Comparison of ENCODE assay signal across 7 mouse cellular contexts in genomic region chr5:129501671-129502070, GRCm38 (mm10). TPM values are rescaled to one million over a fixed set of nuclear protein-coding genes. Genes with fewer than 3 reads are reported as not detected.
A peak's percentile ranks its signal among the peaks of the same experiment; 100 is the strongest.
DNase-seq lines count a peak whose midpoint lies in the region; ATAC-seq and TF ChIP-seq lines count a peak whose summit lies in the region.

No protein-coding gene starts in this region.

- H3K27me3 ChIP-seq in thymus, adult 2 months (ENCODE audit: control insufficient read depth, insufficient read depth, low read length), result no peaks in the 10 kb centered on the region
- H3K27me3 ChIP-seq in liver, adult 2 months (ENCODE audit: control insufficient read depth, insufficient read depth, low read length), result no peaks in the 10 kb centered on the region
- no peaks in the 10 kb centered on the region for H3K27me3 ChIP-seq in neural tube, embryonic 11.5 days (ENCODE audit: control insufficient read depth, insufficient read depth, low read length)

- H3K79me2 ChIP-seq in liver, adult 2 months (ENCODE audit: control insufficient read depth, insufficient read depth, low read length), result peaks cover 24% of the 10 kb centered on the region

- DNase-seq in thymus, adult 2 months, result peak; percentile 17
- no peak for DNase-seq in thymus, postnatal 25 days
- DNase-seq in heart, postnatal 4 days, result peak; percentile 13
- DNase-seq in liver, adult 2 months (ENCODE audit: extremely low read depth, low read depth, low spot score), result no peak
- no peak for DNase-seq in neural tube, embryonic 11.5 days (ENCODE audit: low spot score)
- no peak for DNase-seq in right cerebral cortex, postnatal 4 days

- WGBS in thymus, adult 2 months, result under 1% methylated on average over 44 of the region's 44 CpGs
- under 1% methylated on average over 44 of the region's 44 CpGs for WGBS in liver, adult 2 months
- under 1% methylated on average over 43 of the region's 44 CpGs for WGBS in neural tube, embryonic 11.5 days

- no peak for TF ChIP-seq CTCF in thymus, adult 2 months (IDR thresholded peaks at IDR 0.05; ENCODE audit: borderline replicate concordance, control insufficient read depth, extremely low read depth, insufficient read depth, low read length, poor library complexity)
- no peak for TF ChIP-seq CTCF in liver, adult 2 months (IDR thresholded peaks at IDR 0.05; ENCODE audit: low read depth, low read length)

- no peak overlapping the region for H3K27ac ChIP-seq in thymus, adult 2 months (ENCODE audit: control insufficient read depth, insufficient read depth, low read length)
- H3K27ac ChIP-seq in brown adipose tissue, adult 24 weeks (replicated peaks; ENCODE audit: low read depth, low read length), result no peak overlapping the region
- peak overlapping the region; percentile 46; the same call in 1 of the 2 replicates for H3K27ac ChIP-seq in liver, adult 2 months (replicated peaks; ENCODE audit: insufficient read depth, low read depth, low read length)
- H3K27ac ChIP-seq in neural tube, embryonic 11.5 days (ENCODE audit: low read depth, low read length), result no peak overlapping the region; the same call in 1 of the 2 replicates

- ATAC-seq in neural tube, embryonic 11.5 days (ENCODE audit: insufficient read depth, low FRiP score, low TSS enrichment), result 0 out of 2 replicates have a peak, but pooled peaks have one; percentile 9

- H3K36me3 ChIP-seq in thymus, adult 2 months (ENCODE audit: control insufficient read depth, insufficient read depth, low read length), result peaks cover 25% of the 10 kb centered on the region
- H3K36me3 ChIP-seq in liver, adult 2 months (ENCODE audit: control insufficient read depth, insufficient read depth, low read length), result peaks cover 12% of the 10 kb centered on the region
- H3K36me3 ChIP-seq in neural tube, embryonic 11.5 days (ENCODE audit: control insufficient read depth, insufficient read depth, low read length), result peaks cover 7% of the 10 kb centered on the region; the same call in 1 of the 2 replicates

- peak overlapping the region; percentile 95 for H3K9ac ChIP-seq in liver, adult 2 months (ENCODE audit: low read depth, low read length)
- H3K9ac ChIP-seq in neural tube, embryonic 11.5 days (ENCODE audit: low read length), result peak overlapping the region; percentile 95

- H3K4me1 ChIP-seq in thymus, adult 2 months (replicated peaks; ENCODE audit: control insufficient read depth, insufficient read depth, low read length), result peaks cover 11% of the 10 kb centered on the region
- peaks cover 8% of the 10 kb centered on the region; the same call in 1 of the 2 replicates for H3K4me1 ChIP-seq in brown adipose tissue, adult 24 weeks (ENCODE audit: control insufficient read depth, insufficient read depth, insufficient read length, low read length)
- H3K4me1 ChIP-seq in liver, adult 2 months (ENCODE audit: control insufficient read depth, insufficient read depth, low read length), result peaks cover 5% of the 10 kb centered on the region
- H3K4me1 ChIP-seq in neural tube, embryonic 11.5 days (ENCODE audit: control insufficient read depth, insufficient read depth, low read length), result peaks cover 9% of the 10 kb centered on the region

- no peaks in the 10 kb centered on the region for H3K9me3 ChIP-seq in neural tube, embryonic 11.5 days (ENCODE audit: control insufficient read depth, low read length)

- H3K4me3 ChIP-seq in thymus, adult 2 months (ENCODE audit: control insufficient read depth, insufficient read depth, low read length), result peak overlapping the region; percentile 95
- H3K4me3 ChIP-seq in brown adipose tissue, adult 24 weeks (ENCODE audit: insufficient read depth, low read depth, low read length), result peak overlapping the region; percentile 96
- peak overlapping the region; percentile 93 for H3K4me3 ChIP-seq in liver, adult 2 months (ENCODE audit: insufficient read depth, low read depth, low read length)
- peak overlapping the region; percentile 99 for H3K4me3 ChIP-seq in neural tube, embryonic 11.5 days (ENCODE audit: low read depth, low read length)

- no peak for TF ChIP-seq POLR2A in thymus, adult 2 months (IDR thresholded peaks at IDR 0.05; ENCODE audit: control insufficient read depth, extremely low read depth, insufficient read depth, low read length, poor library complexity)
- no peak for TF ChIP-seq POLR2A in liver, adult 2 months (IDR thresholded peaks at IDR 0.05; ENCODE audit: extremely low read depth, insufficient read depth, low read length)

- H3K4me2 ChIP-seq in neural tube, embryonic 11.5 days (ENCODE audit: low read depth), result peak overlapping the region; percentile 87

RNA-seq across cellular contexts. Expression of gene Sfswap, which starts 0.7 kb away (rescaled TPM):
- 149 and 160 TPM in 2 replicates for polyA plus RNA-seq in thymus, adult 2 months (2012; rRNA removed)
- polyA plus RNA-seq in brown adipose tissue, adult 24 weeks (2012; ENCODE audit: insufficient read depth, insufficient read length, missing spikeins), result 17.6 and 23.7 TPM in 2 replicates
- total RNA-seq in heart, postnatal 4 days (2021), result 10 to 100 TPM; 55.4 to 56.2 TPM
- 18.9 and 19.3 TPM in 2 replicates for total RNA-seq in liver, adult 2 months (2014; rRNA removed)
- polyA plus RNA-seq in liver, adult 2 months (2012; rRNA removed), result 21.3 and 32.9 TPM in 2 replicates
- 48.2 and 49.1 TPM in 2 replicates for polyA plus RNA-seq in neural tube, embryonic 11.5 days (2014; fragmentation: Nextera tagmentation; extraction: Ambion mirVana)

Comparison
In these comparisons a context has a peak if more than half of its experiments do, and no peak if none do; other contexts are left out.
1. DNase-seq: peak in thymus, adult 2 months (single experiment) and heart, postnatal 4 days (single experiment); none in thymus, postnatal 25 days (single experiment), liver, adult 2 months (single experiment), neural tube, embryonic 11.5 days (single experiment) and right cerebral cortex, postnatal 4 days (single experiment).
2. Peak in every context shown above with its lines, with median percentiles within 50 percentile points of each other: H3K4me3 ChIP-seq.